Mouse (Mus musculus) heart, postnatal 4 days (tissue): ENCODE measurements around the gene Kif3a. TPM values are rescaled to one million over a fixed set of nuclear protein-coding genes. Genes with fewer than 3 reads are reported as not detected.
"Not testable (repeated sequence)": the region's sequence is repeated elsewhere in the genome, so short reads cannot be mapped to it uniquely, and the experiment has no call there.

ENCODE experiments used
- DNase-seq: peaks from one replicate; pipeline ENCODE4 v3.0.0; 2021
- total RNA-seq, 2 experiments: library from RNA; stranded (reverse); gene quantifications; 2 replicates each; pipeline ENCODE4 v1.2.3; 2021

The Kif3a gene
- total RNA-seq, 2 experiments from 2014 or later: 14.1 to 14.4 TPM

DNA sequence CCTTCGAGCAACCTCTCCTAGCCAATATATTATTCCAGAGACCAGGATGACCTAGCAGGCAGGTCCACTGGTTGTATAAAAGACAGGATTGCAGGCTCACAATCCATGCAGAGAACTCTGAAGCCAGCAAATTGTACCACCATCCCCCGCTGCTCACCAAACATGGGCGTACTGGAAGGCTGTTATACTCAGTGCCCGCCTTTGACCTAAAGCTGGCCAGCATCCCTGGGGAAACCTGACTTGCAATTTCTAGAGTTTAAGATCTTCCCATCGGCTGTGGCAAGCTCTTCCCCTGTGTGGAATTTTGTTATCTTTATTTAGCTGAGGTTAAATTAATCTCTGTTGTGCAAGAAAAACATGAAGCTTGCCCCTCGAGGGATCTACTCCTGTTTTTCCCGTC is 24.2 kb upstream of the Kif3a start:
- no peak for DNase-seq

DNA sequence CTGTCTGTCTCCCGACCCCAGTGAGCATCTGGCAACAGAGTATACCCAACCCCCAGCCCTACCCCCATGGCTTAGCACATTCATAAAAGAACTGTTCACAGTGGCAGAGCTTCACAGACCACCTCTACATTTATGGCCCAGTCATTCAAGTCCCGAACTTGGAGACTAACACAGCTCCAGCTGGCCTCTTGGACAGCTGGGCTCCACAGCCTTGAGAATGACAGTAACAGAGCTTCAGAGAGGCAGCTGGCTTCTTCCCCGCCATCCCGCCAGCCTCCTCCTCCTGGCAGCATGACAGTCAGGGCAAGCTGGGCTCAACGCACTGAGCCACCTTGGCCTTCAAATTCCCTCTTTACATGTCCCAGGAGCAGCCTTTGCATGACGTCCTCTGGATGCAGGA is 20.9 kb upstream of the Kif3a start:
- DNase-seq: no peak

DNA sequence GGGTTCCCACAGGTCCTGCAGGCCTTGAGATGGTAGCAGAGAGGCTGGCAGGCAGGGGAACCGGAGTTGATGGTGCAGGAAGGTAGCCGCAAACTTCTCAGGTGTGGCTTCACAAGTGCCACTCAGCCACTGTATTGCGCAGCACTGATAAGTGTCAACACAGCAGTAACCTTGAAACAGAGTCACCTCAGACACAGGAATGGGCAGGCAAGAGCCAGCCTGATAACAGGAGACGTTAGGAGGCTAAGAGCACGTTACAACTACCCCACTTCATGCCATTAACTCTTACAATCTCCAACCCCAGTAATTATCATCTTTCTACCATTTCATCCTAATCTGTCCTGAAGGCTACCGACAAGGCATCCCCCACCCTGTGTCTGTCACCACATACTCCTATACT is 19.6 kb upstream of the Kif3a start:
- DNase-seq: no peak

DNA sequence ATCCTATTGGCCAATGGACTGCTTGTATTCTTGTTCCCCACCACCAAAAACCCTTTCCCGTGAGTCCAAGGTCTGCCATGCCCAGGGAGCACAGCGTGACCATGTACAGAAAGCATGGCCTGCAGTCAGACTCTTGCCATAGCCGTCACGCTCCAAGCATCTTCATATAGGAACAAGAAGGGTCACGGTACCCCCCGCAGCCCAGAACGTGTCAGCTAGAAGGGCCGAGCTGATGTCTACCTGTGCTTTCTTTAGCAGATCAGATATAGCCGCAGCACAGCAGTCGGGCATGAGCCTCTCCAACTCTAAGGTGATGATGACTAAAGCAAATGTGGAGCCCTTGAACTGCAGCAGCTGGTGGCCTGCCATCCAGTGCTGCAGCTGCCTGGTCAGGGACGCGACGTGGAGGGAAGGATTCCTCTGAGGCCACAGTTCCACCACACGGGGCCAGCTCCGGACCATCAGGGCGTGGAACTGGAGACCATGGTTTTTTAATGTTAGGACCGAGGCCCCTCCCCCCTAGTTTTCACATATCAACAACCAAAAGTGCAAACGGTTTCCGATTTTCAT is 19.1 kb upstream of the Kif3a start:
- no peak for DNase-seq

DNA sequence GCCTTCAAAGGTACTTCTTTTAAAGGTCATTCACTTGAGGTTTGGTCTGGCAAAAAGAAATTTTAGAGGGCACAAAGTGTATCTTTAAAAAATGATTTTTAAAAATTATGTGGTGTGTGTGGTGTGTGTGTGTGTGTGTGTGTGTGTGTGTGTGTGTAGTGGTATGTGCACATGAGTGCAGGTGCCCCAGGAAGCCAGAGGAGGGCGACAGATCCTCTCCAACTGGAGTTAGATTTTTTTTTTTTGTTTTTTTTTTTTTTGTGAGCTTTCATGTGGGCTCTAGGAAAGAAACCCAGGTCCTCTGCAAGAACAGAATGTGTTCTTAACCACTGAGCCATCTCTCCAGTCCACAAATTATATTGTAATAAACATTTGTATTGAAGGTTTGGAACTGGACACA is 16.5 kb upstream of the Kif3a start:
- no peak for DNase-seq

DNA sequence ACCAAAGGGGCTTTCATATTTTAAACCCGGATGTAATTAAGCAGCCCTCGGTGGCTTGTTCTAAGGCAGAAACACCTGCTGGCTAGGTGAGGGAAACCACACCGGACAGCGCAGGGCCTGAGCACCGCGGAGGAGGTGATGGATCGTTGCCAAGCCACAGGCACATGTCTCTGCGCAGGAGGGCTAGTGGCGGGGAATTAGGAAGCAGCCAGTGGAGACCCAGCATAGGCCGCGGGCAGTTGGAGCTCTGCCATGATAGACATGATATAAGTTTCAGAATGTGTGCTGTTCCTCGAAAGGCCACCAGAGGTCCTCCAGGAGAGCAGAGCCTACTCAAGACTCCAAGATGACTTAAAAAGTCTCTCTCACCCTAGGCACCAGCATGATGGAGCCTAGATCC is 15.4 kb upstream of the Kif3a start:
- DNase-seq: no peak

DNA sequence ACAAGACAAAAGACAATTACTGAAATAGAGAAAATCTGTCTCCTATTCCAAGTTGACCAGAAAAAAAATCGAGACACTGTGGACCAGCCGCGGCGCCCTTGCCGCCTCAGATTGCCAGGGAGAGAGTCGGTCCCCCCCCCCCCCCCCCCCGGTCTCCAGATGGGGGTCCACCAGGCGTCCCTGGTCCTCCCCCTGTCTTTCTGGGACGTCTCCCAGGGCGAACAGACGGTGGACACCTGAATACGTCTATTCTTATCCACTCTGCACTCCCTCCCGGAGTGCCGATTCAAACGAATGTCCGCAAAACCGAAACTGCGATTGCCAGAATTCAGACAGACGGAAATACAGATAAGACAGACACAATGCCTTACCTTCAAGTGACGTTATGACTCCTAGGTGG is 10.7 kb upstream of the Kif3a start:
- not testable (repeated sequence) for DNase-seq

DNA sequence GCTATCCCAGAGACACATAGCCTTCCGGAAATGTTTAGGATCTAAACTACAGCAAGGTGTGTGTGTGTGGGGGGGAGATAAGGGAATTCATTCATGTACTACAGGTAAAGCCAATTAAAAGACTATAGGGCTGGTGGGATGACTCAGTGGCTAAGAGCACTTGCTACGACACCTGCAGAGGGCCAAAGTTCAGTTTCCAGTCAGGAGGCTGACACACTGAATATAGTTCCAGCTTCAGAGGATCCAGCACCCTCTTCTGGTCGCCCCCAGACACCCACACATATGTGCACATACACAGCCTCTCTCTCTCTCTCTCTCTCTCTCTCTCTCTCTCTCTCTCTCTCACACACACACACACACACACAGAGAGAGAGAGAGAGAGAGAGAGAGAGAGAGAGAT is 9.2 kb upstream of the Kif3a start:
- DNase-seq: not testable (repeated sequence)

DNA sequence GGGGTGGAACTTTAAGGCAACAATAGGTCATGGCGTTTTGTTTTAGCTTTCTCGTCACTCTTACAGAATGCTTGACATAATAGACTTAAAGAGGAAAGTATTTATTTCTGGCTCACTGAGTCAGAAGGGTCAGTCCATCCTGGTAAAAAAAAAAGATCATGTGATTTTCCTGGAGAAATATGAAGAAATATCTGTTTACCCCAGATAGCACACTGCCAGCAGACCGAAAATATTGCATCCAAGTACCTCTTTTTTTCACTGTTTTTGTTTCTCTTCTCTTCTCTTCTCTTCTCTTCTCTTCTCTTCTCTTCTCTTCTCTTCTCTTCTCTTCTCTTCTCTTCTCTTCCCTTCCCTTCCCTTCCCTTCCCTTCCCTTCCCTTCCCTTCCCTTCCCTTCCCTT is 7.2 kb upstream of the Kif3a start:
- DNase-seq: not testable (repeated sequence)

DNA sequence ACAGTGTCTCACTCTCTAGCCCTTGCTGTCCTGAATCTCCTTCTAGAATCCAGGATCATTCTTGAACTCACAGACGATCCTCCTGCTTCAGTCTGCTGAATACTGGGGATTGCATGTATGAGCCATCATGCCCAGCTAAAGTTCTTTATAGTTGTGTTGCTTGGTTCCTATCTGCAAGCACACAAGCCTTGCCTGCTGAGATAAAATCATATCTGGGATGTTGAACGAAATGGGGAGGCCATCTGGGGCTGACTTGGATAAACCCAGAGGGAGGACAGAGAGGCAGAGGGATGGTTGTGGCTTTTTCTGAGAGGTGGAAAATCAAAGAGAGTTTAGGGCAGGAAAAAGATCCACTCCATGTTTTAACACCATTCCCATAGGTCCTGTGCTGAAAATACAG is 5.2 kb upstream of the Kif3a start:
- DNase-seq: no peak

DNA sequence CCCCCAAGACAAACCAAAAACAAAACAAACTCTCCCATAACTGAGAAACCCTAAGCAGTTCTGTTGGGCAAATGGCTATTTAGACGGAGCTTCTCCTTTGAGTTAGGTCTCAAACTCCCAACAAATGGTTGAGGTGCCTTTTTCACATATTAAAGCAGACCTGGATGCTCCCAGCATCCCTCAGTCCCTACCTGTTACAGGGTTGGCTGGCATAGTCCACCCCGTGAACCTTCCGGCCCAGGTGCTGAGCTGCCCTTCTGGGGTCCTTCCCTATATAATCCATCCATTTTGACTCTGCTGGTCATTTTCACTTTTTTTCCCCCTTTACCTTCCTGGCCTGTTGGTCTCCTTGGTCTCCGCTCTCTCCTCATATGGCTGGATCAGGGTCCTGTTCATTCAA is 533 bp upstream of the Kif3a start:
- DNase-seq: no peak

DNA sequence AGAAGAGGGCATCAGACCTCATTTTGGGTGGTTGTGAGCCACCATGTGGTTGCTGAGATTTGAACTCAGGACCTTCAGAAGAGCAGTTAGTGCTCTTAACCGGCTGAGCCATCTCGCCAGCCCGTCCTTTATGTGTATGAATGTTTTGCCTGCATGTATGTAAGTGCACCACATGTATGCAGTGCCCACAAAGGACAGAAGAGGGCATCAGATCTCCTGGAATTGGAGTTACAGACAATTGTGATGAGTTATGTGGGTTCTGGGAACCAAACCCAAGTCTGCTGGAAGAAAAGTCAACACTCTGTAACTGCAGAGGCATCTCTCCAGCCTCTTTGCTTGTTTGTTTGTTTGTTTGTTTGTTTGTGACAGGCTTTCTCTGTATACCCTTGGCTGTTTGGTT is 13.4 kb downstream of the Kif3a start:
- DNase-seq: no peak

DNA sequence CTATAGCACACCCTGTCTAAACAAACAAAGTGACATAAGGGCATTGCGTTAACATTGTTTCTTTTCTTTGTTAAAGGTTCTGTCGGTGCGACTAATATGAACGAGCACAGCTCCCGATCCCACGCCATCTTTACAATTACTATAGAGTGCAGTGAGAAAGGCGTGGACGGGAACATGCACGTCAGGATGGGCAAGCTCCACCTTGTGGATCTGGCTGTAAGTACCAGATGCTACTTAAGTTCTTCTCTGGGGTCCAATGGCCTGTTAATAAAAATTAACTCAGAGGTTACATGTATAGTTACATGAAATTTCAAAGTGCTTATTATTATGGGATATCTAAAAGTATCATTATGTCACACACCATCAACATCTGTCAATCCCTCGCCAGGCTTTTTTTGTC is 16.0 kb downstream of the Kif3a start:
- no peak for DNase-seq

DNA sequence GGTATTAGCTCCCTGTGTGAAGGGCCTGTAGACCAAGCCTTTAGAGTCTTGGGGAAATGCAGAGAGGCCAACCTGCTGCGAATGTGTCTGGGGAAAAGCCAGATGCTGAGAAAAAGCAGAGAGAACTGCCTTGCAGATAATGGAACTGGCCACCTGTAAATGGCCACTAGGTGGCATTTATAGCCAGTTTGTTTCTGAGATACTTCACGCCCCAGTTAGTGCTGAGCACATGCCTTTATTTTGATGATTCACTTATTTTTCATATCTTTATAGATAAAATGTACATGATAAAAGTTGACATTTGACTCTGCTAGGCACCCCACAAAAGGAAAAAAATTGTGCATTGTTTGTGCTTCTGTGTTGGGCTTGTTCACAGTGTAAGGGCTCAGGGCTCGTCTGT is 17.7 kb downstream of the Kif3a start:
- DNase-seq: peak; percentile 18

DNA sequence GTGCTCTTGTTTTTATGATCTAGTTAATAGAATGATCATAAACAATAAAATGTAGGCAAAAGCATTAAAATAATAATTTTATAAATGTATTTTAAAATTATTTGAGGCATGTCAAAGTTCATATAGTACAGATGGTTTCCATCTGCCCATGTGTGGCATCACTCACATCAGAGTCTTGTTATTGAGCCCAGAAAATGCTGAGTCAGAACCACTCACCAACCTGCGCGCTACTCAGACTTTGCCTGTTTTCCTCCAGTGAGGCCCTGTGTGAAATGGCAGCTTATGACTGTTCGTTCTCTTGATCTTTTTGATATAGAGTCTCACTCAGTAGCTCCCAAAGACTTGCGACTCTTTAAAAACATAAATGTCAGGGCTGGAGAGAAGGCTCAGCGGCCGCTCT is 18.3 kb downstream of the Kif3a start:
- no peak for DNase-seq

DNA sequence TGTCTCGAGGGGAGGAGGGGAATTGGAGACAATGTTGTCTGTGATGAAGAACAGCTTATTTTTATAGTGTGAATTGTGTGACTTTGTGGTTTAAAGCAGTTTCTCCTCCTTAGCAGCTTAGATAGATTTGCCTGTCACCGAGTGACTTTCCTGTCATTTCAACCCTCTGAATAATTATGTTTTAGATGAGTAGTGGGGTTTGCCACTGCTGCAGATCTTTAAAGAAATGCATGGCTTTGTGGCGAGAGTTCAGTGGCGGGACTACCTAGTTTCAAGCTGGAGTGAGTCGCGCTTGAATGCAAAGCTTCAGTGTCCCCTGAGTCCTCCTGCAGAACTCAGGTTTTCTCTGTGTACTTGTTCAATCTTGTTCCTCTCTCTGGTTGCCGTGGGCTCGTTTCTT is 21.1 kb downstream of the Kif3a start:
- no peak for DNase-seq

DNA sequence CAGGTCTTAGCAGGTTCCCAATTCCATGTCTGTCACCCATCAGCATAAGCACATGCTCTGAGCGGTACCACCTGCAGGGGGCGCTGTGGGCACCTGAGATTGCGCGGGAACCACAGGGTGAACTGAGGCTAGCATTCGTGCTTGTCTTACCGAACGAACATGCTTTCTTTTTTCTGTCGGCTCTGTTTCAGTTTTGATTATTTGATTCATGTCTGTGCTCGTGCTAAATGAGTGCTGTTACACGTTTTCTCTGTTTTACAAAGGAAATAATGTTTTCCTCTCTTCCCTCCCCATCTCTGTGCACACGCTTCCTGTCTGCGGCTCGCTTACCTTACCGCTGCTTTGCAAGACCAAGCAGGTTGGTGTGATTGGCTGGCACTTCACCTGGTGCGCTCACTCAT is 23.2 kb downstream of the Kif3a start:
- DNase-seq: peak; percentile 46

DNA sequence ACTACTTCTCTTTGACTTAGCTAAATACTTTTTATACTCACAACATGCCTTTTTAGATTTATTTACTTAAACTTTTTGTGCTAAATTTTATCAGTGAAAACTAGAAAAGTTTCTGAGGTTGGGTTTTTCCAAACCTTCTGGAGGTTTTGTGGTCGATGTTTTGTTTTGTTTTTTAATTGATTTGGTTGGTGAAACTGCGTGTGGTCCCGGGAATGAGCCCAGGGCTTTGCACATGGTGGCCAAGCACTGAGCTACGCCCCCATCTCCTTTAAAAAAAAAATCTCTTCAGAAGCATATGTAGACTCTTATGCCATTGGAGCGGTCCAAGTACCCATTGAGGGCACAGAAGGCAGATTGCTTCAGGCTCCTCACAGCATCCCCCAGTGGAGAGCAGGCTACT is 23.9 kb downstream of the Kif3a start:
- DNase-seq: no peak

DNA sequence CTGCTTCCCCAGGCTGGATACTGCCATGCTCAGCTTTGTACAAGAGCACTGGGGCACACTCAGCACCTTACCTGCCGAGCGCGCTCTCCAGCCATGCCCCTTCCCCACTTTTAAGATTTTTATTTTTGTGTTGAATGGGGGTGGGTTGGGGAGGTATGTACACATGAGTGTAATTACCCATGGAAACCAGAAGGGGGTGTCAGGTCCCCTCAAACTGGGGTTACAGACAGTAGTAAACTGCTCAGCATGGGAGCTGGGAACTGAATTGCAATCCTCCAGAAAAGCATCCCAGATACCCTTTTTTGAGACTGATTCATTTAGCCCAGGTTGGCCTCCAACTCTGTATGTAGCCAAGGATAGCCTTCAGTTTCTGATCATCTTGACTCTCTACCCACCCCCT is 37.8 kb downstream of the Kif3a start:
- no peak for DNase-seq

DNA sequence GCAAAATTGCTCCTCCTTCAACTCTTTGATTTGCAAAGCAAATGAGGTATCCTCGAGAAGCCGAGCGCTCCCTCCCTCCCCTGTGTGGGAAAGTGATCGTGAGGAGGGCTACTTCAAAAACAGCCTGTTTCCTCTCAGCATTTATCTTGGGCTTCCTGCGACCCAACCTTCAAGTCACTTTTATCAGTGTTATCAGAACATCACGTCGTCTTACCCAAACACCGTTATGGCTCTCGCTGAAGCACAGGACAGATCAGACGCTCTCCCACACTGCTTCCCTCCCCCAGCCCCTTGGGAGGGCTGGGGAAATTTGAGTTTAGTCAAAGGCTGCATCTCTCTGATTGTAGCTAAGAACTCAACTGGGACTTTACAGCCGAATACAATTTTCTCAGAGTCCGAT is 38.4 kb downstream of the Kif3a start:
- no peak for DNase-seq

DNA sequence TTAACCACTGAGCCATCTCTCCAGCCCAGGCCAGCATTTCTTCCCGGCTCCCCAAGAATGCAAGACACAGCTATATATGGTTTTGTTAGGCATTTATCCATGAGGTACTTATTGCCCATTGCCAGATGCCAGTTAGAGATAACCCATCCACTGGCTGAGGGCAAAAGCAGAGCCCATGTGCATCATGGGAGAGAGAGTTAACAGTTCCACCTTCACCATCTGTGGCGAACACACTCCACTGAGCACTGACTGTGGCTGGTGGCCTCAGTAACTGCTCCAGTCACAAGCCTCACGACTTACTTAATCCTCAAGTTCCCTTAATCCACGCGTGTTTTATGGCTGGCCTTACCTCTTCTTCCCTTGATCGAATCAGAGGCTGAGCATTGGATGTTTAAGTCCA is 42.1 kb downstream of the Kif3a start:
- no peak for DNase-seq

DNA sequence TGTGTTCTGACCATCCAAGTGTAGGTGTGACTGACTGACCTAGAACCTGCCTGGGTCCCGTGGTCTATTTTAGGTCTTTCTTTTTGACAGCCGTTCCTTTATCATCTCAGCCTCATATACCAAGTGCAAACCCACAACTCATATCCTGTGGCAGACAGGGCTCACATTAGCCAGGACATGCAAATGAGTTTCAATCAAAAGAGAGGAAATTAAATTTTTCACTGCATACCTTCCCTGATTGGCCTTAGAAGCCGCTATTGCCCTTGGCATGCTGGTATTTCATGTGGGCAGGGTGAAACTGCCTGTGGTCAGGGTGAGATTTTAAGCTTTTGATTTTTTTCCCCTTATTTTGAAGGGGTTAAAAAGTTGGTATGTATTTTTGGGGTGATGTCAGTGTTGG is 42.5 kb downstream of the Kif3a start:
- no peak for DNase-seq

DNA sequence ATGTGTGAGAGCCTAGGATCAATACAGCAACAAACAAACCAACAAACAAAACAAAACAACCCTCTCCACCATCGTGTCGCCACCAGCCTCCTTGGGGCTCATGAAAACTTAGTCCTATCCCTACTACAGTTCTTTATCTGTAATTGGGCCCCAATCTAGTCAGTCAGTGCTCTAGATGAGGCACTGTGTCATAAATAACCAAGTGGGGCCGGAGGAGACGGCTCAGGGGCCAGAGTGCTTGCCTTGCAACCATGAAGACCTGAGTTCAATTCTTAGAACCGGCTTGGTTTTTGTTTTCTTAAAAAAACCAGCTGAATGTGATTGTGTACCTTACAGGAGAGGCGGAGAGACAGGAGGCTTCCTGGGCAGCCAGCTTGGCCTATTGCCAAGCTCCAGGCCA is 48.0 kb downstream of the Kif3a start:
- DNase-seq: no peak

DNA sequence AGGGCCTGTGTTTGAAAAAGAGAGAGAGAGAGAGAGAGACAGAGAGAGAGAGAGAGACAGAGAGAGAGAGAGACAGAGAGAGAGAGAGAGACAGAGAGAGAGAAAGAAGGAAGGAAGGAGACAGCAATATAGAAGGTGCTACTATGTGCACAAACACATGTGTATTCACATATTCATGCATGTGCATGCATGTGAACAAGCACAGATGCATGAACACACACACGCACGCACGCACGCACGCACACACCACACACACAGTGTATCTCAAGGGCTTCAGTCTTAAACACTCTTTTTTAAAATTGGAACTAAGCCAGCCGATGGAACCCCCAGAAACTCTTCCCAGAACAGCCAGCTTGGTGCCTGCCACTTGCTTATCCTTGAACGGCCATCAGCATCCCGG is 48.4 kb downstream of the Kif3a start:
- DNase-seq: no peak

DNA sequence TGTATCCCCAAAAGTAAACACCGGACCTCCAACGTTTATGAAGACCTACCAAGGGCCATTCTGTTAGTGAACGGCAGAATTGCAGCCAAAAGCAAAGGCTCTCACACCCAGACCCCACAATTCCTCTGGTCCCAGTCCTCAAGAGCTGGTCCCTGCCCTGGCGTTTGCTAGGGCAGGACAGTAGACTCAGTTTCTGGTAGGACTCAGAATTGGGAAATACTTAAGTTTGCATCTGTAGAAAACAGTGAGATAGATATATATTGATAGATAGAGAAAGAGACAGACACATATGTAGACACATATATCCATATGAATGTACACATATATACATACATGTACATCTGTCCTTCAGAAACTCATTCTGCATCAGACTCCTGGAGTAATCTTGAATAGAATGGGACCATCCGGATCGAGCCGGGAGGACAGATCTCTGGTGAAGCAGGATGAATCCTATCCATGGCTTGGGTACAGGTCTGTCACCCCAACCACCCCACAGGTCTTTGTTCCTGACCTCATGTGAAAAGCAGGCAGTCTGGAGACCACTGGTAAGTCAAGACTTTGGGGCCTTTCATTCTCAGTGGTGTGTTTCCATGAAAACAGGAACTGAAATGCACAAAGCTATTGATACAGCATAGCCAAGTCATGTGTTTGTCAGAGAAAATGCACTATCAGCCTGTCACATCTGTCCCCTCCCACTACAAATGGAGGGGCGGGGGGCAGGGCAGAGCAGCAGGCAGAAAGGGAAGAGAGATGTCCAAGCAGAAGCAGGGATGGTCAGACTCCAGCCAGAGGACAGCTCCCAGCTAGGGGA is 49.8 kb downstream of the Kif3a start:
- DNase-seq: no peak
